Mouse (Mus musculus) limb, embryonic 11.5 days (tissue): ENCODE results near the gene Ncdn. TPM values are rescaled to one million over a fixed set of nuclear protein-coding genes. Genes with fewer than 3 reads are reported as not detected.
A peak's percentile ranks its signal among the peaks of the same experiment; 100 is the strongest.

Experiments
- ATAC-seq: fragments of 200-750 bp; cut with Nextera tagmentation; 2 replicates; pipeline ENCODE4 v1.8.0; 2017; ENCODE audit warnings: low read depth; ENCODE audit not compliant: insufficient number of reproducible peaks, low FRiP score, low TSS enrichment
- DNase-seq: peaks from one replicate; pipeline ENCODE4 v3.0.0-alpha.2; 2015; ENCODE audit warnings: low spot score
- H3K27ac ChIP-seq: fragments of 300-500 bp; sonication (generic); replicated peaks from 2 replicates; pipeline ENCODE4 v1.5.1; 2014; ENCODE audit warnings: low read depth, mild to moderate bottlenecking, low read length
- H3K27me3 ChIP-seq: fragments of 300-500 bp; sonication (generic); 2 replicates; pipeline ENCODE4 v1.6.1; 2014; ENCODE audit warnings: mild to moderate bottlenecking, low read length, mixed read lengths; ENCODE audit not compliant: control insufficient read depth, insufficient read depth
- H3K36me3 ChIP-seq: fragments of 300-500 bp; sonication (generic); 2 replicates; pipeline ENCODE4 v1.6.1; 2014; ENCODE audit warnings: mild to moderate bottlenecking, low read length, moderate library complexity, mixed read lengths; ENCODE audit not compliant: control insufficient read depth, insufficient read depth
- H3K4me1 ChIP-seq: fragments of 300-500 bp; sonication (generic); 2 replicates; pipeline ENCODE4 v1.6.1; 2014; ENCODE audit warnings: low read length, mixed read lengths; ENCODE audit not compliant: control insufficient read depth, insufficient read depth
- H3K4me2 ChIP-seq: fragments of 300-500 bp; sonication (generic); 2 replicates; pipeline ENCODE4 v1.6.1; 2014; ENCODE audit warnings: low read depth, mild to moderate bottlenecking, moderate library complexity; ENCODE audit not compliant: severe bottlenecking
- H3K4me3 ChIP-seq: fragments of 300-500 bp; sonication (generic); 2 replicates; pipeline ENCODE4 v1.5.1; 2014; ENCODE audit warnings: low read depth, low read length
- H3K9ac ChIP-seq: fragments of 300-500 bp; sonication (generic); 2 replicates; pipeline ENCODE4 v1.6.1; 2014; ENCODE audit warnings: mild to moderate bottlenecking, low read length
- H3K9me3 ChIP-seq: fragments of 300-500 bp; sonication (generic); 2 replicates; pipeline ENCODE4 v1.6.1; 2016; ENCODE audit warnings: low read length; ENCODE audit not compliant: control insufficient read depth
- WGBS: fragments of 180-500 bp; shearing (Covaris S2); extraction: QIAGEN DNeasy Blood & Tissue Kit; methylation state at CpG from one replicate; pipeline ENCODE4 v1.1.7; 2014; 5-methylcytosine and 5-hydroxymethylcytosine counted together
- polyA plus RNA-seq: library from polyadenylated mRNA; unstranded; fragments of >200 nt; fragmentation: Nextera tagmentation; extraction: Ambion mirVana; gene quantifications from 2 replicates; pipeline ENCODE4 v1.2.1, GENCODE M21; 2014

The Ncdn gene
- polyA plus RNA-seq, 1 experiment from 2014 or later, result 25.7 TPM

DNA sequence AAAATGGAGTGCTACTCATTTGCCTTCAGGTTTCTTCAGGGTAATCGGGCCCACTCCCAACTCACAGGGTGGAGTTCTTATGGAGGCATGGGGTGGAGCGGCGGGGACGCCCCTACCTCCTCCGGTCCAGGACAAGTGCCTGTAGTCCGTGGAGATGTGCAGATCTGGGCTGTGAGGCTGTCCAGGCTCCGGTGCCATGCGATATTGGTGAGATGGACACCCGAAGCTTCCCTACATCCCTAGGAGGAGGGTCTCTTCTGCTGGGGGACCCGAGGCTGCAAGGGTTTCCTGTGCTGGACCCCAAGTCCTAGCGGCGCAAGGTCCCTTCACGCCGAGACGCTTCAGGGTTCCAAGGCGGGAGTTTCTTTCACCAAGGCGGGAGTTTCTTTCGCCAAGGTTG is 21.1 kb downstream of the Ncdn start:
- Histone ChIP-seq H3K4me3 (peak overlapping the region; percentile 6; the same call in 1 of the 2 replicates), H3K9me3 (no peaks in the 10 kb centered on the region), H3K36me3 (no peaks in the 10 kb centered on the region), H3K9ac (no peak overlapping the region), H3K27ac (no peak overlapping the region), H3K4me1 (0 out of 2 replicates have a peak, but pooled peaks cover 3% of the 10 kb centered on the region), H3K4me2 (0 out of 2 replicates have a peak overlapping the region, but pooled peaks have one; percentile 3), H3K27me3 (peaks cover 68% of the 10 kb centered on the region)
- 2% methylated on average over 18 of the region's 18 CpGs for WGBS
- ATAC-seq (no peak), DNase-seq (no peak)

DNA sequence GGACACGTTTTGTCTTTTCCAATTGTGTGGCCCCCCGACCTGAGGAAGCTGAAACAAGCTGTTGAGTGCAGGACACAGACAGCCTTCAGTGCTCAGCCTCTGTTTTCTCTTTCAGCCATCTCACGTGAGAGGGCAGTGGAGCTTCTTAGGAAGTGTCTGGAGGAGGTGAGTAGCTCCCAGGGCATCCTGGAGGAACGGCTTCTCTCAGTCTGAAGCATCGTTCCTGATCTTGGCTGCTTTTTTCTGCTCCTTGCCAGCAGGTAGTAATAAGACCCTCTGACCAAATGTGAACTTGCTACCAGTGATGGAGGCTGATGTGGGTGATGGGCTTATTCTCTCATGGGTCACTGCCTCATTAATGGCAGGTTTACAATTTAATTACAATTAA is 45.8 kb downstream of the Ncdn start:
- no peaks in the 10 kb centered on the region for H3K9me3 ChIP-seq
- H3K36me3 ChIP-seq, result peaks cover 9% of the 10 kb centered on the region
- H3K27me3 ChIP-seq, result no peaks in the 10 kb centered on the region
- H3K4me3 ChIP-seq, result no peak overlapping the region
- no peaks in the 10 kb centered on the region for H3K4me1 ChIP-seq
- no peak overlapping the region for H3K27ac ChIP-seq
- DNase-seq (no peak), ATAC-seq (no peak)
- H3K4me2 ChIP-seq, result no peak overlapping the region
- 84% methylated on average over 5 of the region's 5 CpGs for WGBS
- H3K9ac ChIP-seq, result no peak overlapping the region

DNA sequence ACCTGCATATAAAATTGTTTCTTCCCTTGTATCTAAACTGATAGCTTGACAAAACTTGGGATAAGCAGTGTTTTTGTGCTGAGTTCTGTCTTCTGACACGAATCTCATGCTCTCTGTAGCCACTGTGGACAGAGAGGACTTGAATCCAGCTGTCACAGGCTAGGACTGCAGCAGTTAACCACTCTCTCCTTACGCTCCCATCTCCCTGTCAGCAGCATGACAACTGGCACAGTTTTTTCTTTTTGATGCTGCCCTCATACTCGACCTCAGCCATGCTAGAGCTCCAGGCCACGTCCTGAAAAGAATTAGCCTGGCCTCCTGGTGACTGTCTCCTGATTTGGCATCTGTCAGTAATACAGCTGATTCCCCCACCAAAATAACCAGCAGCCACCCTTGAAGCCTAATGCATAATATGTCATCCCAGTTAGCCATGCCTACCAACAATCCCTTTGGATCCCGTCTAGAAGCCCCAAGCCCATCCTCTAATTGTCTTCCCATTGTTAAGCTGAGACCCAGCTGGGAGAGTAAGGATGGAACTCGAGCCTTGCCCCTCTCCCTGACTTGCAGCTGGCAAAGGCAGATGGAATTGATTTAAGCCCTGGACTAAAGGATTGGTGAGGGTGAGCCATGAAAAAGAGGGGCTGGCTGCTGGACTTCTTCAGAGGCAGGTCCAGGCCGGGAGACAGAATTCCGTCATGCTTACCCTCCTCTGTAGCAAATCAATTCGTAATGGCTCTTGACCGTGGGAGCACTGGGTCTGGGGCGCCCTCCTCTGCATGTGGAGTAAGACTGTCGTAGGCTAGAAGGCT is 46.4 kb downstream of the Ncdn start:
- H3K4me3 ChIP-seq, result no peak overlapping the region
- no peaks in the 10 kb centered on the region for H3K4me1 ChIP-seq
- H3K27ac ChIP-seq, result no peak overlapping the region
- no peak for ATAC-seq
- peaks cover 9% of the 10 kb centered on the region for H3K36me3 ChIP-seq
- no peaks in the 10 kb centered on the region for H3K9me3 ChIP-seq
- no peak for DNase-seq
- no peak overlapping the region for H3K4me2 ChIP-seq
- no peaks in the 10 kb centered on the region for H3K27me3 ChIP-seq
- H3K9ac ChIP-seq, result no peak overlapping the region
- 57% methylated on average over 12 of the region's 12 CpGs for WGBS

DNA sequence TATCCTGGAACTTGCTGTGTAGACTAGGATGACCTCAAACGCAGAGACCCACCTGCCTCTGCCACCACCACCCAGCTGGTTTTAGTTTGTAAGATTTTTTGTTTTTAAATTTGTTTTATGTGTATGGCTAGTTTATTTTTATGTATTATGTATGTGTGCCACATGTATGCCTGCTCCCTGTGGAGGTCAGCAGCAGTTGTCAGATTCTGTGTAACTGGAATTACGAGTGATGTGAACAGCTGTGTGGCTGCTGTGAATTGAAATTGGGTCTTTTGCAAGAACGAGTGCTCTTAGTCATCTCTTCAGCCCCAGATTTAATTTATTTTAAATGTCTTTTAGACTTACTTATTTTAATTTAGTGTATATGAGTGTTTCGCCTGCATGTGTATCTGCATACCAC is 56.3 kb downstream of the Ncdn start:
- H3K4me3 ChIP-seq, result no peak overlapping the region
- H3K4me1 ChIP-seq, result no peaks in the 10 kb centered on the region
- H3K9me3 ChIP-seq, result no peaks in the 10 kb centered on the region
- H3K4me2 ChIP-seq, result no peak overlapping the region
- ATAC-seq (no peak), DNase-seq (no peak)
- H3K27me3 ChIP-seq, result no peaks in the 10 kb centered on the region
- no peak overlapping the region for H3K9ac ChIP-seq
- WGBS, result 85% methylated on average over 4 of the region's 4 CpGs
- no peak overlapping the region for H3K27ac ChIP-seq
- peaks cover 4% of the 10 kb centered on the region; the same call in 1 of the 2 replicates for H3K36me3 ChIP-seq

Other genes starting within 250 kb of the Ncdn start
- gene Ago4, start 220.0 kb downstream of the Ncdn start, polyA plus RNA-seq, result 1.2 and 1.7 TPM in 2 replicates
- 67.4 and 71.1 TPM in 2 replicates for gene Clspn, start 196.5 kb downstream of the Ncdn start, polyA plus RNA-seq
- gene 5730409E04Rik, start 143.6 kb downstream of the Ncdn start, polyA plus RNA-seq, result 1.6 and 2.2 TPM in 2 replicates
- gene Psmb2, start 75.8 kb downstream of the Ncdn start, polyA plus RNA-seq, result 542 and 572 TPM in 2 replicates
- not detected in 2 replicates for gene Tfap2e, start 17.2 kb downstream of the Ncdn start, polyA plus RNA-seq
- 18.9 and 20.2 TPM in 2 replicates for gene AU040320, start 106 bp upstream of the Ncdn start, polyA plus RNA-seq
- 21.7 and 31.2 TPM in 2 replicates for gene Zmym4, start 214.7 kb upstream of the Ncdn start, polyA plus RNA-seq